Mouse (Mus musculus) frontal cortex, adult 2 months (tissue): Measurements from ENCODE around the gene Zfp622. TPM values are rescaled to one million over a fixed set of nuclear protein-coding genes. Genes with fewer than 3 reads are reported as not detected.

ENCODE experiments used
- DNase-seq, 2 experiments: peaks; one replicate each; pipeline ENCODE4 v3.0.0; 2022; ENCODE audit warnings: low spot score in 1 of 2; ENCODE audit errors: extremely low spot score in 1 of 2
- polyA plus RNA-seq: library from polyadenylated mRNA; depleted of rRNA; stranded (reverse); fragments of >200 nt; gene quantifications from 2 replicates; pipeline ENCODE4 v1.2.3, GENCODE M21; 2012; rRNA removed

Gene Zfp622
- polyA plus RNA-seq = 31.8 and 33.9 TPM in 2 replicates

DNA sequence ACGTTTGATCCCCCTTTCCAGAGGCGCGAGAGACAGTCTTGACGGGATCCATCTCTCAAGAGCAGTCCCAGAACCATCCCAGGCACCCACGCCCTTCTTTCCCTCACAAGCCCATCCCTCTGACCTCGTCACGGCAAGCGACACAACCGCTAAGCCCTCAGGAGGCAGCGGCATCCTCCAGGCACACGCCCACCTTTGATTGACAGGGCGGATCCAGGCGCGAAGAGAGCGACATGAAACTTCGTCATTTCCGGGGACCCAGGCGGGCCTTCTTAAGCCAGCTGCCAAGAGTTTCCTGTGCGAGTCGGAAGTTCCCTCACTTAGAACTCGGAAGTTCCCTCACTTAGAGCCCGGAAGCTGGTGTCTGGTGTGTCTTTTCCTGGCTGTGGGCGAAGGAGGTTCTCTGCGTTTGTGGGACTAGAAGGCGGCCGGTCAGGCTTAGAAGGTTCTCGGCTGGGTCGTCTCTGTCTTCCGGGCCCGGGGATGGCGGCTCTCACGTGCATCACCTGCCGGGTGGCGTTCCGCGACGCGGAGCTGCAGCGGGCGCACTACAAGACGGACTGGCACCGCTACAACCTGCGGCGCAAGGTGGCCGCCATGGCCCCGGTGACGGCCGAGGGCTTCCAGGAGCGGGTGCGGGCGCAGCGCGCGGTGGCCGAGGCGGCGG, at the start of gene Zfp622:
Gene Zfp622 (plus strand): TSS at position 300 of the 667 bp plus-strand sequence.
- DNase-seq = peak; percentile 96 to 97

DNA sequence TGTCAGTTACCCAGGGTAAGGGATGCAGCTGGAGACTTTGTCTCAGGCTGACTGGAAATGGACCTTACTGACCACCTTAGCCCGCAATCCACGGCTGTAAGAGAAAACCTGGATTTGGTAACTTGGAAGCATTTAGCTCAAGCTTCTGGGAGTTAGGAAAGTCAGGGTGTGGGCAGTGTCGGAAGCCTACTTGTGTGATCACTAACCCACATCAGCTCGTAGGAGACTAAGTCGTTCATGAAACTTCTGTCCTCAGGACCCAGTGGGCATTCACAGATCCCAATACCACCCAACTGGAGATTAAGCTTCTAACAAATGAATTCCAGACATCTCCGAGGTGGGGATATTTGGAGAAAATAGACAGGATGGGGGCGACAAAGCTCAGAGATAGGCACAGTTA, 49.8 kb upstream of the Zfp622 start:
- no peak for DNase-seq

DNA sequence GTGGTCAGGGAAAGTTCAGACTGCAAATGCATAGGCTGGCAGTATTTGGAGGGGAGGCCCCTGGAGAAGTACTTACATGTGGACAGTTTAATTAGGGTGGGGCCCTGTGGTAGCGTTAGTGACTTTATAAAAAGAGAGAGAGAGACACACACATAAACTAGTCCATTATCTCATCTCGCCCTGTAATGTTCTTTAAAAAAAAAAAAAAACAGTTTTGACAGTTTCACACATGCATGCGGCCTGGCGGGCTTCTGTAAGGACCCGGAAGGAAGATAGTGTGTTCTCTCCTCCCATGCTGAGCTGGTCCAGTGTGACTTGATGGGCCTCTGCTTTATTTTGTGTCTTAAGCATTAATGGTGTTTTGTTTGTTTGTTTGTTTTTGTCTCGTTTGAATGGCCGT, 45.7 kb upstream of the Zfp622 start:
- no peak for DNase-seq

DNA sequence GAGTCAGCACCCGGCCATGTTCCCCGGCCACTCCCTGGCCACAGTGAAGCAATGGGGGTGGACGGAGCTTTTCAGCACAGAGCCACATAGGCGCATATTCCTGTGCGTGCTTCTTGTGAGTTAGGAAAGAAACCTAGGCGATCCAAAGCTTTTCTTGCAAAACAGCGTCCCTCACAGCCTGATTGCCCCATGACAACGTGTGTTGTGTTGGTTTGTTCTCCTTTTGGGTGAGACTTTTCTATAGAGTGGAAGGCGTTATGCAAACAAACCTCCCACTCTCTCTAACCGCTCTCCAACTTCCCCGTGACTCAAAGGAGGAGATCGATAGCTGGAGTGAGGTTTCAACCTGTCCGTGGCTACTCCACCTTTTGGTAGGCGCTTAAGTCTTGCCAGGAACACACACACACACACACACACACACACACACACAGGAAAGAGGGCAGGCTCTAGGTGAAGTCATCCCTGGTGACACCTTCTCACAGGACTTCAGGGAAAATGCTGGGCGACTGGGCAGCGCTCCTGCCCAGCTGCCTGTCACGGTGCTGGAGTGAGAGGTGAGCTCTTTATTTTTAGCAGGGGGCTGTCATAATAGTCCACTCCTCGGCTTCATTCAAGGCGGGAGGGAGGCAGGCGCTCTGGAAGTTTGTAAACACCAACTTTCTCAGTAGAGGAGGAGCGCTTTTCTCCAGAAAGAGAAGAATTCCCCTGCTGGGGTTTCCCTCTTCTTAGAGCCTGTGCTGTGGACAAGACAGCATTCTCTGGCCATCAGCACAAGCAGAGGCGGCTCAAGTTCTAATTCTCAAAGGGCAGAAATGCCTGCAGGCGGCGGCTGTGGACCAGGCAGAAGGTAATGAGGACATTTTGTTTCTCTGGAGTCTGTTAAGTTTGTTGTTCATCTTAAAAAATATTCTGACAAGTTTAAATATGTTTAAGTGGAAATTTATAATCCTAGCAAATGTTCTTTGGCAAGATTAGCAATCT, 43.5 kb upstream of the Zfp622 start:
- DNase-seq = no peak

DNA sequence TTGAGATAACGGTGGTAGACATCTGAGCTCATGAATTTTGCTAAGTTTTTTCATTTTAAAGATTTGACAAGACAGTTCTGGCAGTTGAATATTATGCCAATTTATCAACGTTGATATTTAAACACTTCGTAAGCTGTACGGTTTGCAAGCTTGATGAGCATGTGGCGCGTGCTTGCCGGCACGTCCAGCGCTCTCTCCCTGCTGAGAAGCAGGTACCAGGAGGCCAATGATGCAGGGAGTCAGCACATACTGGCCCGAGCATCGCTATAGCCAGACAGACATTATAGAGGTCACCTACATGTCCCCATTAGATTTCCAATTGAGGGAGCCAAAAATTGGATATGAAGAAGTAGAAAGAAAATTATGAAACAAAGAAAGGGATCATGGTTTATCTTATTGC, 42.7 kb upstream of the Zfp622 start:
- no peak for DNase-seq

DNA sequence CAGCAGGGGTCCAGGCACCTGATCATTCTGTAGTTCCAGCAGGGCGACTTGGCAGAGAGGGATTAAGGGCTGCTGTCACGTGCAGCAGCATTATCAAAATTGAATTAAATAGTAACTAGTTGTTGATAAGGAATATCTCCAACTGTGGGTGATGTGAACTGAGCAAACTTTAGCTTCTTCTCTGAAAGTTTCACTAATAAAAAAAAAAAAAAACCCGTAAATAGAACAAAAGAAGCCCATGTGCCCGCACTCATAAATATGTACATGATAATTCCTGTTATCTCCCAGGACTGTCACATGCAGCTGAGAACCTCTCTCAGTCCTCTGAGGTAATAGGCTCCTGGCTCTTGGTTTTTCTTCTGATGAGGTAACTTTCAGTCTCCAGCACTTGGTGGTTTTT, 41.8 kb upstream of the Zfp622 start:
- DNase-seq = no peak

DNA sequence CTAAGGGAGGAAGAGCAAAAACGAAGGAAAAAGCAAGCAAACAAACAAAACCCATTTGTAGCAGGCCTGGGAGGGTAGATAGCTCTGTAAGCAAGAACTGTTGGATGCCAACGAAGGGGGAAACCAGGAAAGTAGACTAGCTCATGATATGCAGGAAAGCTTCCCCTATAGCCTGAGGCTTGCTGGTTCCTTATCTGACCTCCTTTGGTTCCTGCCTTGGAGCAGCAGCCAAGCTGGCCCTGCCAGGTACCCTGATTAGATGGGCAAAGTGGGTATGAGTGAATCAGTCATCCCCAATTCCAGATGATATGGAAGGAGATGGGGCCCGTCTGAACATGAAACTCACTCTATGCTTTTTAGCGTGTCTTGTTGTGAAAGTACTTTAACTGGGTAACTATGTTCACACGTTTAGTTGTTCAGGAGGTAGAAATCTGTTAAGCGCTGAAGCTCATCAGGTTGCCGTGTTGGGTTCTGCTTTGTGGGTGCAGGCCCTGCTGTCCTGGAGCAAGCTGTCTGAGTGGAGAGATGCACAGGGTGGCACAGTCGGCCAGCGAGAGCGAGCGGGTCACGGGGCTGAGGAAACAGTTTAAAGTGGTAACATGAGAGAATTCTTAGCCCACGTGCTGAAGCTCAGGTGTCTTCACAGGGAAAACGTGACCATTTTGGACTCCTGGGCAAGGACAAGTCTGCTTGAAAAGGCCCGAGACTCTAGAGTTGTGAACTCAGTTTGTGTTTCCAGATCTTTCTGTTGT, 40.6 kb upstream of the Zfp622 start:
- DNase-seq = no peak

DNA sequence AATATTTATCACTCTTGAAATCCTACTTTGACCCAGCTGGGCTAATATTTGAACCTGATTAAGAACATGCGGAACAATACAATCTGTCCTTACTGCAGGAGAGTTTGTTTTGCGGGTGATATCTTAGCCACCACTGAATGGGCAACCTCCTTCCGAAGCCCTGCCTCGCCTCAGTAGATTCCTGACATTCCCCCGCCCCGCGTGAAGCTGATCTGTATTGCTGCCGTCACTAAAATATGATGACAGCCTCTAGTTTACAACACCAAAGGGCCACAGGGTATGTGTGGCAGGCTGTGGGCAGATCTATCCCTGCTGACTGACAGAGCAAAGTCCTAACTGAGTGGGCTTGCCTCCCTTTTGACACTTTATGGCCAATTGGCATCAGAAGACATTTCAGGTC, 38.9 kb upstream of the Zfp622 start:
- no peak for DNase-seq

DNA sequence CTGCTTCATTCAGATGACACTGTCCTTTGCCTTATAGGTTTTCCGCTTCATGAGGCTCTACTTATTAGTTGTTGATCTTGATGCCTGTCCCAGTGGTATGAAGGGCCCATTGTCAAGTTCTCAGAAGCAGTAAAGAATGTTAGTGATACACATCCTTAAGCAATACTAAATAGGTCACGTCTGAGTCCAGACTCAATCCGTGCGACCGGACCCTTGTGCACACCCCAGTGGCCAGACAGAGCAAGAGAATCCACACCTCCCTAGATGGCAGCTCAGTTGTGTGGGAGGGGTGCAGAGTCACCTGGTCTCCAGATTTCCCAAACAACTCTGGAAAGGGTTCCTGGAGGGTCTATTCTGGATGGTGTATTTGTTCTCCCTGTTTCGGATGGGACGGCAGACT, 37.7 kb upstream of the Zfp622 start:
- no peak for DNase-seq

DNA sequence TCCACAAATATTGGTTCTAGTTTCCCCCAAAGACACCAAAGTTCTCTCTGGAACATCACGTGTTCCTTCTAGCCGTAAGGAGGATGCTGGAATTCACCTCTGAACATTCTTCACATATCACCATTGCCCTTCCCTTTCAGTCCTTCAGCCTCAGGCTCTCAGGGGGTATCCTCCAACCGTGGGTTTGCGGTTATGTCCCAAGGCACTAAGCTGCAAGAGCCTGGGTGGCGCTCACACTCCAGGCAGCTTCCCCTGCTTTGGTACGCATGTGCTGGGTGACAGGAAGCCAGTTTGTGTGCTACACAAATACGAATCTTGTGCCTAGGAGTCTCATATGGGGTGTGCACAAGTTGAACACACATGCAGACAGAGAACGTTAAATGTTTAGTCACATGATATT, 36.8 kb upstream of the Zfp622 start:
- DNase-seq = no peak

DNA sequence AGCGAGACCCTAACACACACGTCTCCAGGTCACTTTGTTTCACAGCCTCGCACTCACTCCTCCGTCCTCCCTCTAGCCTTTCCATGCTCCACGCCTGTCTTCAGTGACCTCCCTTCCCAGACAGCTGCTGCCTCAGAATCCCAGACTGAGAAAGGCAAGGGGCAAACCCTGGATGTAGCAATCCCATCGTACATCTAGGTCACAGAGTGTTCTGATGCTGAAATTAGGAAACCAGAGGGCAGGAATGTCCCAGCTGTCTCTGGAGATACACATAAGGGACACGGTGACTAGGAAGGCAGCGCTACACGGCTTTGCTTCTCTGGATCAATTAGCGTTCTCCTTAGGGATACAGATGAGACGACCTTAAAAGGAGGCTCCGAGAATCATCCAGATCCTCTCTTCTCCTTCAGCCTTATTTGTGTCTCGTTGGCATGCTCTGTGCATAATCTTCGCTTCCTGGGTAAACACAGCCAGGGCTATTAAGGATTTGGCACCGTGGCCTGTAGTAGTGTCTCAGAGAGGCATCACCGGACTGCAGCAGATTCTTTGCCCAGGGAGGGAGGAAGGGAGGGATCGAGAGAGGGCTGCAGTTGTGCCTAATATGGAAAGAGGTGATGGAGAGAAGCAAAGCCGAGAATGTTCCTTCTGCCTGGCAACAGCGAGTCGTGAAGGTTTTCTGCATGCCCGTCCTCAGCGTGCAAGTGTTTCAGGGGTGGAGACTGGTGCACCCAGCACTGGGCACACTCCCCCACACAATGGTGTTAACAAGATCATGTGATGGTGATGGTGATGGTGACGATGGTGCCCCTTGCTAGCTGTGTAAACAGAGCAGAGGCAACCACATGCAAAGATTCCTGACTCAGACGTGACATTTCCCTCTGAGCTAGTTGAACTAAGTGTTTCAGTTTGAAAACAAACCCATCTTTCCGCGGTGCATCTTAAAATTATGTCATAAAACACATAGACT, 35.6 kb upstream of the Zfp622 start:
- DNase-seq = peak in 1 of 2 experiments; percentile 33

DNA sequence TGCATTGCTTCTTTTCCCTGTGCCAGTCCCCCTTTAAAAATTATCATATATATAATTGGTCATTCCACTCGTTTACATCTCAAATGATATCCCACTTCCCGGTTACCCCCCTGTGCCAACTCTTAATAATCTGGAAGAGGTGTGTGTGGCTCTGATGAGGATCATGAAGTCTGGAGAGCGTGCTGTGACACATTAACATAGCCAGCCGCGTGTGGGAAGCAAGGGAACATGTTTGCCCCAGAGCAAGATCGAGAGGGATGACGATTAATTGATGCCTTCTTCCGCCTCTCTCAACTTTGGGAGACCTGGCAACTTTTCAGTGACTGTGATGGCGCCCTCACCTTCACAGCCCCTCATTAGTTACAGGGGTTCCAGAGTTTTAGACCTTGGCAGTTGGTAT, 34.5 kb upstream of the Zfp622 start:
- DNase-seq = no peak

DNA sequence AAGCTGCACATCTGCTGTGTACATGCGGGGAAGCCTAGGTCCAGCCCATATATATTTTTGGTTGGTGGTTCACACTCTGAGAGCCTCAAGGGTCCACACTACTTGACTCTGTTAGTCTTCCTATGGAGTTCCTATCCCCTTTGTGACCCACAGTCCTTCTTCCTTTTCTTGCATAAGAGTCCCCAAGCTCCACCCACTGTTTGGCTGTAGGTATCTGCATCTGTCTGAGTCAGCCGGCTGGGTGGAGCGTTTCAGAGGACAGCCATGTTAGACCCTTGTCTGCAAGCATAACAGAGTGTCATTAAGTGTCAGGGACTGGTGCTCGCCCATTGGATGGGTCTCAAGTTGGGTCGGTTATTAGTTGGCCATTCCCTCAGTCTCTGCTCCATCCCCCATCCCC, 33.6 kb upstream of the Zfp622 start:
- DNase-seq = no peak

DNA sequence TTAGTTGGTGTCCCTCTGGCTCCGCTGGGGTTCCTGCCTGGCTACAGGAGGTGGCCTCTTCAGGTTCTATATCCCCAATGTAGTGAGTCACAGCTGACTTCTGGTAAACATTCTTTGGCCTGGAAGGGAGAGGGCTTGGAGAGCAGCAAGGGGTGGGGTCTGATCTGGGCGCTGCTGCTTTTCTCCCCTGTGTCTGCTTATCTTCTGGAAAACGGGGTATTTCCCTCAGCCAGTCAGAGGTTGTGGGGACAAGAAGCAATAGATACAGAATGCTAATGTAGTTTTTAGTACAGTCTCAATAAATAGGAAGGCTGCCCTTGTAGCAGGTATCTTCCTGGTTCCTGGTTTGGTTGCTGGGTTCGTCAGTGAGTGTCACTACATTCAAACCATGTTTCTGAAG, 33.1 kb upstream of the Zfp622 start:
- no peak for DNase-seq

DNA sequence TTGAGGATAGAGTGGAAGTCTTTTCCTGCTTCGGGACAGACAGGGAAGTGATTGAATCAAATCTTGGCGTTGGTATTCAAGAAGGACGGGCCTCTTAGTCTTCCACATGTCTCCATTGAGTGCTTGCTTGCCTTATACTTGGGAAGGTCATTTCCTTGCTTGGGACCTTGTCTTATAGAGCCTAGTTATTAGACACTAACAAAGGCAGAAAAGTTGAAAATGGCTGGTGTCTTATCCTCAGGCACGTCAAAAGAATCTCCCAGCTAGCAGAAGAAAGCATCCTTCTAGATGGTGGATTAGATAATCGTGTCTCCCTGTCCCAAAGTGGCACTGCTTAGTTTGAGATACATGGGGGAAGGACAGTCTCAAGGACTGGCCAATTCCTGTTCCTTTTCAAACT, 28.2 kb upstream of the Zfp622 start:
- DNase-seq = no peak

DNA sequence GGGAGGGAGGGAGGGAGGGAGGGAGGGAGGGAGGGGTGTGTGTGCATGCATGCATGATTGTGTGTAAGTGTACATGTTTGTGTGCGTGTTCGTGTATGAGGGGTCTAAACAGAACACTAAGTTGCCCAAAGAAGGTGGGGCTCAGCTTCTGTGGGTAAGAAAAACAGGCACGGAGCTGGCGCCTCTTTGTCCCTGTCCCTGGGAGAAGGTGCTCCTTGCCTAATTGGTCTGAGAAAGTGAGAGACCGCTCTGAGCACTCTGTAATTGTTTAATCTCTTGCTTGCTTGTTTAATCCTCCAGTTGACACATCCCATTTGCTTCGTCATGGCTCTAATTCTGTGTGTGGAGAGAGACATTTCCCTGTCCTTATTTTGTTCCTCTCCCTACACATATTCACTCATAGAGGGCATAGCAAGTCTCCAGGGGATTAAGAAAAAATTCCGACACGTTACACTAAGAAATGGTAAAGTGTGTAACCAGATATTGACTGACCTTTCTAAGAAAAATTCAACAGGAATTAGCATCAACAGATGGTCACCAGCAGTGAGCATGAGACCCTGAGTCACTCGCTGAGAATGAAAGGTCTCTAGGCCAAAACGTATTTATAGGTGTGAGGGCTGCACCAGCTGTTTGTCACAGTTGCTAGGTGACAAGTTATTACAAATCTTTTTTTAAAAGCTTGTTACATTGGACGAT, 27.6 kb upstream of the Zfp622 start:
- DNase-seq = no peak

DNA sequence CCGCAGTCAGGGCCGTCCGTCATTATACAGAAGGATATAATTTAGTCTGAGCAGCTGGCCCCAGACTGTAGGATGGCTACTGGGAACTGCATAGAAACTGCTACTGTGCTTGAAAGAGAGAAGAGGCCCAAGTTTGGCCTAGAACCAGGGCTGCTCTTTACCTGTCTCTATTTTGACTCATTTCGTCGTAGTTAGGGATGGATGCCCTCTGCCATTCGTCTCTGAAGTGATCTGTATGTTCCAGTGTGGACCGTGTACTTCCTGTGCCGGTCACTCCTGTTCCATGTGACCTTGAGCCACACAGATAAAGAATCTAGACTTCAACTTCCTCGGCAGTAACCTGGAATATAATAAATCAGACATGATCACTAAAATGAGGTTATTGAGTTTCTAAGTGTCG, 26.5 kb upstream of the Zfp622 start:
- no peak for DNase-seq

DNA sequence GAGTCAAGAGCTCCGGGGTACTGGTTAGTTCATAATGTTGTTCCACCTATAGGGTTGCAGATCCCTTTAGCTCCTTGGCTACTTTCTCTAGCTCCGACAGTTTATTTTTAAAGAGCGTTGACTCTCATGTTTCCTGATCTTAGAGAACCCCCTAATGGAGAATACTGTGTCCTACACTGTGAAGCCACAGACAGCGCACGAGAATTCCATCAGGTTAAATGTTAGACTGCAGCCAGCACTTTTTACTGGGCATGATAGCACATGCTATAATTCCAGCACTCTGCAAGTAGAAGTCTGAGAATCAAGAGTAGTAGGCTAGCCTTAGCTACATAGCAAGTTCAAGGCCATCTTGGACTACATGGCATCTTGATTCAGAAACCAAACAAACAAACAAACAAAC, 24.8 kb upstream of the Zfp622 start:
- peak in 1 of 2 experiments; percentile 78 for DNase-seq

DNA sequence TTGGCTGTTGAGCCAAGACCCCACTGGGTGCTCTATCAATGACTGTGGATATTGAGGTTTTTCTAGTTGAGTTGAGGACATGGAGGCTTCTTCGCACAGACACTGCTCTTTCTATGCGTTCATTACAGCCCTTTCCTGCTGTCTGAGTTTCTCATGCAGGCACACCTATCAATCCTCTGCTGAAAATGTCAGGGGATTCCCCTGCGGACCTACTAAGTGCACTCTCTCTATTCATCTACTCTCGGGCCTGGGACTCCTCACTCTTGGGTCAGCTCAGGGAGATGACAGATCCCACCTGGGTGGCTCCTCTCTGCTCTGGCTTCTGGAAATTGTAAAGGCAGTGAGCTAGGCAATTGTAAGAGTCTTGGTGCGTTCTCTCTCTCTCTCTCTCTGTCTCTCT, 23.9 kb upstream of the Zfp622 start:
- DNase-seq = no peak
